Mouse (Mus musculus) heart, embryonic 12.5 days (tissue): ENCODE data around the gene Trappc4. TPM values are rescaled to one million over a fixed set of nuclear protein-coding genes. Genes with fewer than 3 reads are reported as not detected.
"Not testable (repeated sequence)": the region's sequence is repeated elsewhere in the genome, so short reads cannot be mapped to it uniquely, and the experiment has no call there.

Experiments used
- ATAC-seq: fragments of 200-750 bp; cut with Nextera tagmentation; 2 replicates; pipeline ENCODE4 v1.8.0; 2017; ENCODE audit warnings: moderate TSS enrichment, moderate library complexity; ENCODE audit not compliant: insufficient number of reproducible peaks, low FRiP score
- H3K27ac ChIP-seq: fragments of 300-500 bp; sonication (generic); 2 replicates; pipeline ENCODE4 v1.5.1; 2016; ENCODE audit warnings: mild to moderate bottlenecking, moderate library complexity; ENCODE audit not compliant: poor library complexity, severe bottlenecking
- H3K27me3 ChIP-seq: fragments of 300-500 bp; sonication (generic); replicated peaks from 2 replicates; pipeline ENCODE4 v1.6.1; 2016; ENCODE audit warnings: mild to moderate bottlenecking, moderate library complexity
- H3K36me3 ChIP-seq: fragments of 300-500 bp; sonication (generic); 2 replicates; pipeline ENCODE4 v1.6.1; 2016; ENCODE audit warnings: mild to moderate bottlenecking, moderate library complexity
- H3K4me1 ChIP-seq: fragments of 300-500 bp; sonication (generic); replicated peaks from 2 replicates; pipeline ENCODE4 v1.6.1; 2016; ENCODE audit warnings: mild to moderate bottlenecking
- H3K4me2 ChIP-seq: fragments of 300-500 bp; sonication (generic); 2 replicates; pipeline ENCODE4 v1.6.1; 2016; ENCODE audit warnings: mild to moderate bottlenecking, moderate library complexity
- H3K4me3 ChIP-seq: fragments of 300-500 bp; sonication (generic); 2 replicates; pipeline ENCODE4 v1.5.1; 2016; ENCODE audit warnings: mild to moderate bottlenecking
- H3K9ac ChIP-seq: fragments of 300-500 bp; sonication (generic); 2 replicates; pipeline ENCODE4 v1.6.1; 2016; ENCODE audit warnings: mild to moderate bottlenecking, moderate library complexity
- H3K9me3 ChIP-seq: fragments of 300-500 bp; sonication (generic); replicated peaks from 2 replicates; pipeline ENCODE4 v1.6.1; 2016; ENCODE audit warnings: mild to moderate bottlenecking, moderate library complexity
- WGBS: fragments of 180-500 bp; shearing (Covaris S2); methylation state at CpG from one replicate; pipeline ENCODE4 v1.1.7; 2016; 5-methylcytosine and 5-hydroxymethylcytosine counted together
- polyA plus RNA-seq: library from polyadenylated mRNA; unstranded; fragments of >200 nt; fragmentation: Nextera tagmentation; extraction: Ambion mirVana; gene quantifications from 2 replicates; pipeline ENCODE4 v1.2.1, GENCODE M21; 2016

Trappc4 gene
- polyA plus RNA-seq, 1 experiment from 2014 or later, result 82.6 TPM

DNA sequence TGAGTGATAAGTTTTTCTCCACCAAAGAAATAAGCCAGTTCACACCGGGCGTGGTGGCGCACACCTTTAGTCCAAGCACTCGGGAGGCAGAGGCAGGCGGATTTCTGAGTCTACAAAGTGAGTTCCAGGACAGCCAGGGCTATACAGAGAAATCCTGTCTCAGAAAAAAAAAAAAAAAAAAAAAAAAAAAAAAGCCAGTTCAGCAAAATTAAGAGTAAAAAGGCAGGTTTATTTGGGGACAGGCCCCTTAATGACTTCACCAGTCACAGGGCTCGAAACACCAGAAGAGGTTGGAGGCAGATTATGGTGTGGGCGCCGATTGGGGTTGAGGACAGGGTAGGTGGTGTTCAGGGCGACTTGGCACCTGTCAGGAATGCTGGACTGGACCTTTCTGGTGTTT, 12.3 kb upstream of the Trappc4 start:
- not testable (repeated sequence) for H3K4me2 ChIP-seq, H3K4me3 ChIP-seq, H3K27ac ChIP-seq, H3K9ac ChIP-seq, H3K27me3 ChIP-seq, H3K4me1 ChIP-seq, ATAC-seq, H3K9me3 ChIP-seq
- H3K36me3 ChIP-seq, result peaks cover 14% of the 10 kb centered on the region
- WGBS, result 92% methylated on average over 9 of the region's 9 CpGs

DNA sequence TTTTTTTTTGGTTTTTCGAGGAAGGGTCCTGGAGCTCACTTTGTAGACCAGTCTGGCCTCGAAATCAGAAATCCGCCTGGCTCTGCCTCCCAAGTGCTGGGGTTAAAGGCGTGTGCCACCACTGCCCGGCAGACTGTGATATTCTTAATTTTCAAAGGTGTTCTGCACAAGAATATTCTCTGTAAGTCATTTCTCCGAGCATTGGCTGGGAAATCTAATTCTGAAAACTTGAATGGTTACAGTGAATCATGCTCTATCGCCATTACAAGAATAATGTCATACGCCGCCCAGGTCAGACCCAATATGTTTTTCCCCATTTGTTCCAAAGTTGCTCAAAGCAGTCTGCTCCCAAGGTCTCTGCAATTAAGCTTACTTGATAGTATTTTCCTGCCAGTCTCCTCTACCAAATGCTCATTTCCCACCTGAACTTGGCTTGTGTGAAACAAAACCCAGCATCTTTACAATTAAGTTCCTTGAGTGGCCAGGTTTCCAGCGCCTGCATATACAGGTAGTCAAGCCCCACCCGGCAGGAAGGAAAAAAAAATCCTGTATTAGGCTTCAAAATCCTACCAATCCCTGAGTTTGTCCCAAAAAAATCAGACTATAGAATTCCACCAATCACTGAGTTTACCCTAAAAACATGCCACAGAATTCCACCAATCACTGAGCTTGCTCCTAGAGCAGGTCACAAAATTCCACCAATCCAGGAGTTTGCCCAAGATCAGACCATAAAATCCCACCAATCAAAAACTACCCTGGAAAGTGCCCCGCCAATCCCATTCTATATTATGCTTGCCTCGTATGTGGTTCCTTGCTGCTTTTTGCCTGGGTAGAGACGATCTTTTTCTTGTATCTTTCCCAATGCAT, 11.4 kb upstream of the Trappc4 start, which contains the start of gene Ccdc84:
Ccdc84 (minus strand) TSS at position 51 of the 867 bp plus-strand sequence.
- H3K36me3 ChIP-seq, result peaks cover 23% of the 10 kb centered on the region
- H3K27me3 ChIP-seq, result no peaks in the 10 kb centered on the region
- H3K27ac ChIP-seq, result peak within 1 kb of the TSS; percentile 60
- ATAC-seq, result no peak; the same call in 1 of the 2 replicates
- H3K9me3 ChIP-seq, result no peaks in the 10 kb centered on the region
- H3K4me2 ChIP-seq, result peak within 1 kb of the TSS; percentile 83
- 74% methylated on average over 14 of the region's 14 CpGs for WGBS
- H3K9ac ChIP-seq, result peak within 1 kb of the TSS; percentile 92
- peaks cover 9% of the 10 kb centered on the region for H3K4me1 ChIP-seq
- peak within 1 kb of the TSS; percentile 95 for H3K4me3 ChIP-seq

DNA sequence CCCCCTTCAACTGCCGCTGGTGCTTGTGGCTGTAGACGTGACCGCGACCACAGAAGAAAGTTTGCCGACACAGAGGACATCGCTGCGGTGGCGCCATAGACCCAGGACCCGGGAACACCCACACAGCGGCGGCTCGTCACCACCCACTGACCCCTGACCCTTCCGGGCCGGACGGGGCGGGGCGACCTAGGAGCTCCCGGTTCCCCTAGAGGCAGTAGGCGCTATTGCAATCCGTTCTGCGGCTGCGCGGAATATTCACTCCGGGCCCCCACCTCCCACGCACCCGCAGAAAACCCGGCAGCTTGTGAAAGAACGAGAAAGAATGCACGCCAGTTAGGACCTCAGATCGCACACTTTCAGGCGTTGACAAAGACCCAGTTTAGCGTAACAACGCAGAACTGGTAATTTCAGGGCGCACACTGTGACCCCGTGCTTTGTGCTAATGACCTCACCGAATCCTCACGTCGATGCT, 10.5 kb upstream of the Trappc4 start:
- H3K4me2 ChIP-seq, result peak overlapping the region; percentile 83
- H3K9ac ChIP-seq, result peak overlapping the region; percentile 92
- H3K4me1 ChIP-seq, result peaks cover 9% of the 10 kb centered on the region
- peak overlapping the region; percentile 95 for H3K4me3 ChIP-seq
- H3K9me3 ChIP-seq, result no peaks in the 10 kb centered on the region
- WGBS, result under 1% methylated on average over 38 of the region's 38 CpGs
- peak overlapping the region; percentile 60 for H3K27ac ChIP-seq
- no peaks in the 10 kb centered on the region for H3K27me3 ChIP-seq
- H3K36me3 ChIP-seq, result peaks cover 30% of the 10 kb centered on the region
- peak; percentile 96 for ATAC-seq

DNA sequence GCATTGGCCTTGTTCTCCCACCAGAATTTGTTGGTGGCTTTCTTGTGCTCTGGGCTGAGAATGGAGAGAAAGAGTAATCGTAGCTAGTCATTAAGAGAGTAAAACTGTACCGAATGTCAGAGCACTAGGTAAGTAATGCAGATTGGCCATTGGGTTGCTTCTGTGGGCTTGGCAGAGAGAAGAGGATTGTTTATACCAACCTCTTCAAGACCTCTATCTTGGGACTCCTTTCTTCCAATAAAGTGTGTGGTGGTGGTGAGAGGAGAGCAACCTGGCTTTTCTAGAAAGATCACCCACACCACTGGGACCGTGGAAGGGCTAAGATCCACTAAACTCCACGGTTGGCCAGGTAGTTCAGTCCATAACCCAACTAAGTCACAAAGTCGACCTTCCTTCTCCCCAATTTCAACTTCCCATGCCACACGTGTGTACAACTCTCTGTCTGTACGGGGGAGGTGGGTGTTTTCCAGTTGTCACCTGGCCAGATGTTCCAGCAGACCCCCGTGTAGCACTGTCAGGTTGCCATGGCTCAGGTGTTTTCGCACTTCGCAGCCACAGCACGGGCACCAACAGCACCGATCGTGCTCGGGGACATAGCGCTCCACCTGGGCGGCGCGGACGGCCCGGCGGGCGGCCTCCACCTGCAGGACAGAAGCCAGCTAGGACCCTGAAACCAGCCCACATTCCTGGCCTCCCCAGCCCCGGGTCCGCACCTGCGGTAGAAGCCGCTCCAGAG, 9.9 kb upstream of the Trappc4 start:
- WGBS, result 7% methylated on average over 26 of the region's 26 CpGs
- peak overlapping the region; percentile 60 for H3K27ac ChIP-seq
- H3K9me3 ChIP-seq, result no peaks in the 10 kb centered on the region
- no peaks in the 10 kb centered on the region for H3K27me3 ChIP-seq
- H3K4me3 ChIP-seq, result peak overlapping the region; percentile 95
- peaks cover 9% of the 10 kb centered on the region for H3K4me1 ChIP-seq
- H3K9ac ChIP-seq, result peak overlapping the region; percentile 92
- peak overlapping the region; percentile 83 for H3K4me2 ChIP-seq
- peak; percentile 77 for ATAC-seq
- H3K36me3 ChIP-seq, result peaks cover 35% of the 10 kb centered on the region

DNA sequence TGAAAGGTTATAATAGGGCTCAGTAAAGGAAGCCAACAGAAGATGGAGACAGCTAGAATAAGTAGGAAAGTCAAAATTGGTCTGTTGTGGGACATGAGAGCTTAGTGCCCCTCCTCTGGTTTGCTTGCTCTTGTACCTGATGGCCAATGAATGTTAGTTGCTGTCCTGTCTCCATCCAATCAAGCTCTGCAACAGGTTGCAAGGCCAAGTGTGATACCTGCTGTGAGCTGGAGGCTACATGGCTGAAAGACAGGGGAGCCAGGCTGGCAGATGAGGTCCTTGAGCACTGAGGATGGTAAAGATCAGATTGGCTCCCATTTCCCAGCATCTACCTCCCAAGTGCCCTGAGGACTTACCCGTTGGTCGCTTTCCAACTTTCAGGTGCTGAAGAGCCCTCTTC, 5.4 kb upstream of the Trappc4 start:
- WGBS, result 74% methylated on average over 2 of the region's 2 CpGs
- no peaks in the 10 kb centered on the region for H3K27me3 ChIP-seq
- H3K9me3 ChIP-seq, result no peaks in the 10 kb centered on the region
- H3K36me3 ChIP-seq, result peaks cover 72% of the 10 kb centered on the region
- H3K4me2 ChIP-seq, result no peak overlapping the region
- ATAC-seq, result no peak
- H3K4me1 ChIP-seq, result peaks cover 16% of the 10 kb centered on the region
- no peak overlapping the region for H3K27ac ChIP-seq
- no peak overlapping the region for H3K4me3 ChIP-seq
- no peak overlapping the region for H3K9ac ChIP-seq

DNA sequence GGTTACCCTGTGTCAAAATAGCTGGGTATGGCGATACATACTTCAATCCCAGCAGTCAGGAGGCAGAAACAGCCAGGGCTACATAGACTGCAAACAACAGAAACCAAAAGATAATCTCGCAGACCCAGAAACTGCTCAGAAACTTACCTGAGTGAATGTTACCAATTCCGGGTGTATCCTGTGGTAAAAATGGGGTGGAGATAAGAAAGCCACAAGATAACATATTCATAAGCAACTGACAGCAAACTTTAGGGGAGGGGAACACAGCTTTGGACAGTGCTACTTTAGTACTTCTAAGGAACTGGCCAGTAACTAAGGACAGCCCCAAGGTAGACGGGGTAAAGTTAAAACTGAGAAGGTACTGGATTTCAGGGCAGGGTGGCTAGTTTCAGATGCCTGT, 4.9 kb upstream of the Trappc4 start:
- H3K27ac ChIP-seq, result no peak overlapping the region
- H3K9ac ChIP-seq, result no peak overlapping the region
- no peak overlapping the region for H3K4me3 ChIP-seq
- peaks cover 72% of the 10 kb centered on the region for H3K36me3 ChIP-seq
- no peak for ATAC-seq
- no peak overlapping the region for H3K4me2 ChIP-seq
- no peaks in the 10 kb centered on the region for H3K9me3 ChIP-seq
- peaks cover 15% of the 10 kb centered on the region for H3K4me1 ChIP-seq
- H3K27me3 ChIP-seq, result no peaks in the 10 kb centered on the region
- 70% methylated on average over 4 of the region's 4 CpGs for WGBS

DNA sequence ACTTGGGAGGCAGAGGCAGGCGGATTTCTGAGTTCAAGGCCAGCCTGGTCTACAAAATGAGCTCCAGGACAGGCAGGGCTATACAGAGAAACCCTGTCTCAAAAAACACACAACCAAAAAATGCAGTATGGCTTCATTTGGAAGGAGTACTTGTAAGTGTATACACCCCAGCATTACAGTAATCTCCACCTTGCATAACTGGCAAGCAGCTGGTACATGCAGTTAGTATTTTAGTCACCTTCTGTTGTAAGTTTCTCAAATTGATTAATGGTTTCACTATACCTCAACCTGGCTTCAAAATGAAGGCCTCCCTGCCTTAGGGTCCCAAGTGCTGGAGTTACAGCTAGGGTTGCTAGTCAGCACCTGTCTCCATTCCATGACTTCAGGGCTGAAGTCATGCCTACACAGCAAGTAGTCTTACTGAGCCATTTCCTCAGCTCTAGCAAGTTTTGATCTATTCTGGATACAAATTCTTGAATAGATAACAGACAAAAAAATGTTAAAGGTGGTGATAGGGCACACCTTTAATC, 4.3 kb upstream of the Trappc4 start:
- Histone ChIP-seq H3K36me3 (peaks cover 72% of the 10 kb centered on the region), H3K9me3 (no peaks in the 10 kb centered on the region), H3K4me2 (no peak overlapping the region), H3K4me3 (no peak overlapping the region), H3K4me1 (peaks cover 11% of the 10 kb centered on the region), H3K27ac (no peak overlapping the region), H3K27me3 (no peaks in the 10 kb centered on the region), H3K9ac (no peak overlapping the region)
- whole genome bisulfite sequencing, result 86% methylated on average over 1 of the region's 1 CpGs
- no peak for ATAC-seq

DNA sequence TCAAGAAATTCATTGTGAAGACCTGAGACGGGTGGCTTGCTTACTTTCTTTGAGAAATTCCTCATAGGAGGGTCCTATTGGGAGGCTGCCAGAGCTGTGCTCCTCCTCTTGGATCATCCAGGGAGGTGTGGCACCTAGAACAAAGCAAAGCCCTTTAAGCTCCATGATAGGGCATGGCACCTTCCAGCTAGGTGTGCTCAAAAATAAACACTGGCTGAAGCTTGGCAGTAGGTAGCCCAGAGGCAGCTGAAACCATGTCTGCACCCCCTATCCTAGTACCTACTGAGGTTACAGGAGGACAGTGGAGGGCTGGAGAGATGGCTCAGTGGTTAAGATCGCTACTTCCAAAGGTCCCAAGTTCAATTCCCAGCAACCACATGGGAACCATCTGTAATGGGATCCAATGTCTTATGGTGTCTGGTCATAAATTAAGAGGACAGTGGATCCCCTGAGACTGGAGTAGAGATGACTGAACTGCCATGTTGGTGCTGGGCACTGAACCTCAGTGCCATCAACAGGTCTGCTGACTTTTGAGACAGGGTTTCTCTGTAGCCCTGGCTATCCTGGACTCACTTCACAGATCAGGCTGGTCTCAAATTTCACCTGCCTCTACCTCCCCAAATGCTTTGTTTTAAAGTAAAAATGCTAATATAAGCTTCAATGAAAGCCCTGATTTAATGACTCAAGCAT, 3.4 kb upstream of the Trappc4 start:
- Histone ChIP-seq H3K9me3 (no peaks in the 10 kb centered on the region), H3K9ac (no peak overlapping the region), H3K27me3 (no peaks in the 10 kb centered on the region), H3K36me3 (peaks cover 64% of the 10 kb centered on the region), H3K27ac (no peak overlapping the region), H3K4me2 (no peak overlapping the region), H3K4me3 (no peak overlapping the region), H3K4me1 (peaks cover 15% of the 10 kb centered on the region)
- no peak for ATAC-seq
- WGBS, result 89% methylated on average over 2 of the region's 2 CpGs

DNA sequence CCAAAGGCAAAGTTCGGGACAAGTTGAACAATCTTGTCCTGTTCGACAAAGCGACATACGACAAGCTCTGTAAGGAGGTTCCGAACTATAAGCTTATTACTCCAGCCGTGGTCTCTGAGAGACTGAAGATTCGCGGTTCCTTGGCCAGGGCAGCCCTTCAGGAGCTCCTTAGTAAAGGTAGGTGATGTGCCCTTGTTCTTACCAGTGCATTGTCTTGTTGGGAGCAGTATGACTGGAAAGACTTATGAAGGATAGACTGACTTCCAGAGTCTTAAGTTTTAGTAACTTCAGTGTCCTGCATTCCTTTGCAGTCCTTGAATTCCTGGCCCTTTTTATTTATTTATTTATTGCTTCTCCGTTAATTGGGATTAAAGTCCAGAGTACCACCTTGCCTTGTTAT, 1.3 kb upstream of the Trappc4 start:
- H3K9ac ChIP-seq, result peak overlapping the region; percentile 98; the same call in 1 of the 2 replicates
- peaks cover 68% of the 10 kb centered on the region for H3K36me3 ChIP-seq
- H3K4me3 ChIP-seq, result peak overlapping the region; percentile 99
- not testable (repeated sequence) for H3K27ac ChIP-seq, H3K27me3 ChIP-seq, ATAC-seq, H3K9me3 ChIP-seq
- peak overlapping the region; percentile 78 for H3K4me2 ChIP-seq
- 74% methylated on average over 9 of the region's 9 CpGs for WGBS
- peaks cover 18% of the 10 kb centered on the region for H3K4me1 ChIP-seq

DNA sequence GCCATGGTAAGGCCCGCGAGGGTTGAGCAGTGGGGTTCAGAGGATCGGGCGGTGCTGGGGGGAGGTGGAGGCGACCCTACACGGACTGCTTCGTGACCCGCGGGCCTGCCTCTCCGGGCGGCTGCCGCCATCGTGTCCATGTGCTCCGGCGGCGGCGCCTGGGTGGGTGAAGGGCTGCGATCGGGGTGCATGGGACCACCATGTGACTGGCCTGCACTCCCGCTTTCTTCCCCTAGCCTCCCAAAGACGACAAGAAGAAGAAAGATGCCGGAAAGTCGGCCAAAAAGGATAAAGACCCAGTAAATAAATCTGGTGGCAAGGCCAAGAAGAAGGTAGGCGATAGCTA, 325 bp upstream of the Trappc4 start:
- Histone ChIP-seq H3K9me3 (no peaks in the 10 kb centered on the region), H3K36me3 (peaks cover 69% of the 10 kb centered on the region), H3K4me3 (peak overlapping the region; percentile 99), H3K4me1 (peaks cover 18% of the 10 kb centered on the region), H3K4me2 (peak overlapping the region; percentile 78), H3K27me3 (no peaks in the 10 kb centered on the region), H3K9ac (peak overlapping the region; percentile 98), H3K27ac (peak overlapping the region; percentile 85)
- ATAC-seq, result peak; percentile 60; the same call in 1 of the 2 replicates
- WGBS, result under 1% methylated on average over 24 of the region's 24 CpGs
